Mouse (Mus musculus) Muller cell, postnatal 12 days (primary cell): Measurements from ENCODE around the gene Gramd1b.
A peak's percentile ranks its signal among the peaks of the same experiment; 100 is the strongest.

Source experiments
- DNase-seq: peaks from one replicate; pipeline ENCODE4 v3.0.0-alpha.2; 2015; ENCODE audit errors: inconsistent ontology term

Gene Gramd1b

DNA sequence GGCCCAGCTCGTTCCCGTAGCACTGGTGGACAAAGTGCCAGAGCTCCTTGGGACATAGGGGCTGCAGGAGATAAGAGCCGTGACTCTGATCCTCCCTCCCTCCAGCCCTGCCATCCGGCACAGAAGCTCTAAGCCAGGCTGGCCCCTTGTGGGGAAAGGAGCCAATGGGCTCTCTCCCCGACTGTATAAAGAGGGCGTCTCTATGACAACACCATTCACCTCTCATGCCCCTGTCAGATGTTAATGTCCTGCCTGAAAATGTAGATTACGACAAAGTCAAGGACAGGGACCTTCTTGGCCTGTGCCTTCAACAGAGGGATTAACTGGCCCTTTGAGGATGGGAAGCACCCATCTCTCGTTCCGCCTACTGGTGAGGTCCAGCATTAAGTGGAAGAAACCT, 219.4 kb downstream of the Gramd1b start:
- DNase-seq, result no peak

DNA sequence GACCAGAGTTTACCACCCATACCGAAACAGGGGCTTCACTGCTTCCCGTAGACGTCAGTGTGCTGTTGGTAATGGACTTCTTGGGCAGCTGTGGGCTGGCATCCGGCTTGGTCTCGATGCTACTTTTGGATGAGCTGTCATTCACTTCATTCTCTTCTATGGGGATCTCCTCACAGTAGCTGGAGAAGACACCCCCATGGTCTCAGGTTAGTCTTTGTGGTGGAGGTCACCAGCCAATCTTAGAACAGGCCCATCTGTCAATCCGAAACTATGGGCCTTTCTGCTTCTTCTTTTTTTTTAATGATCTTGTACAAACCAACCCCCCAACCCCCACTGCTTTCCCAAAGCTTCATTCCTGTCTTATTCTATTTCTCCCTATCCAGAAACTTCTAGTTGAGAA, 221.3 kb downstream of the Gramd1b start:
- no peak for DNase-seq

DNA sequence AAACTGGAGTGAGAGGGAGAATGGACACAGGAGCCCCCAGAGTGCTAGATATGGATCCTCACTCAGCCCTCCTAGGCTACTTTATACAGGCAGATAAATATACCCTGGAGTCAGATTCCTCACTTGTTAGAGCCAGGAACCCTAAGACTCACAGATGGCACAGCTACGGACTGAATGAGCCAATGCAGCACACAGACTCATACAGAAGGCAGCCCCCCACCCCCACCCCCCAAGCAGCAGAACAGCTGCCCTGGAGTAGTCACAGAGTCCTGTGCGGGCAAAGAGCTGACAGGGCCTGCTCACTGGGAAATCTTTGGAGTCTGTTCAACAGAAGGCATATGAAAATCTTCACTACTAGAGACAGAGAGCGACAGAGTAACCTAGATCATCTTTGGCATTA, 223.9 kb downstream of the Gramd1b start:
- DNase-seq, result no peak

DNA sequence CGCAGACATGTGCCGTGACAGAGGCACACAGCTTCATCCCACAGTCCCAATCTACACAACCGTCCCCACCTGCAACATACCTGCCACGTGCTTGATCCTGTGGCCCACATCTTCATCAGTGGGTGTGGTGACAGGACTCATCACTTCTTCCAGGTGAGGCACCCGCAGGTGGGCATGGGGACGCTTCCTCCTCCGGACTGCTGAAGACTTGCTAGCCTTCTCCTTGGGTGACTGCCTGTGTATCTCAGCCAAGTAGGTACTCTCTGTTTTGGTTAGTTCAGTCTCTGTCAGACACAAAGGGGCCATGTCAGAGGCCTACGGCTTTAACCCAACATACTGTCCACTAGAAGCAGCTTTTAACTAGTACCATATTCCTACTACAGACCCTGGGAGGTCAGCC, 226.9 kb downstream of the Gramd1b start:
- DNase-seq, result no peak

DNA sequence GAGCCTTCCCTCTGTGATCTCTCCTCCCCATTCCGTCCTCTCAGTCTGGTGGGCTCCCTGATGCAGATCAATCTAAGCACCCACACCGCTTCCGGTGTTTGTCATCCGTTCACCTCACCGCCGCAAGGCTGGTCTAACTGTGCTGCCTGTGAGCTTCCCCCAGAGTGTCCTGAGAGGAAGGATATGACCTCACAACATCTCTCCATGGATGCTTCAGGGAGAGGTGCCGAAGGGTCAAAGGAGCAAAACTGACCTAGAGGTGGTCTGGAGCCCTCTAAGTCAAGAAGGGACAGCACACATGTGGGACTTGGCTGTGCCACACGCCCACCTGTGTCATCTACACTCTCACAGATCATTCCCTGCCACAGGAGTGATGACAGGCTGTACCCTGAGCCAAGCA, 228.8 kb downstream of the Gramd1b start:
- no peak for DNase-seq

DNA sequence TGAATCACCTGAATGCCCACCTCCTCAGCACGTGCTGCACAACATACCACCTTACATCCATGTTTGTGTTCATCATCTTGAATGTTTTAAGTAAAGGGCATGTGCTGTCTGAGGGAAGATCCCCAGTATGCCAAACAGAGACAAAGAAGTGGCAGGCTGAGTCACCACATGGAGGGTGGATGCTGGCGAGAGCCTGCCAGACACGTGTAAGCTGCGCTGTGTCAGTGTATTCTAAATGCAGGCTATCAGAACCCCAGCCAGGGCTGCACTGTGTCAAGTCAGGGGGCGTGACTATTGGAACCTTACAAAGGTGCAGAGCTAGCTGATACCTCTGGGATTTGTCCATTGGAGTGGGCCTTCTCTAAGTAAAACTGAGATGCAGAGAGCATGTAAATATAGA, 229.7 kb downstream of the Gramd1b start:
- no peak for DNase-seq

DNA sequence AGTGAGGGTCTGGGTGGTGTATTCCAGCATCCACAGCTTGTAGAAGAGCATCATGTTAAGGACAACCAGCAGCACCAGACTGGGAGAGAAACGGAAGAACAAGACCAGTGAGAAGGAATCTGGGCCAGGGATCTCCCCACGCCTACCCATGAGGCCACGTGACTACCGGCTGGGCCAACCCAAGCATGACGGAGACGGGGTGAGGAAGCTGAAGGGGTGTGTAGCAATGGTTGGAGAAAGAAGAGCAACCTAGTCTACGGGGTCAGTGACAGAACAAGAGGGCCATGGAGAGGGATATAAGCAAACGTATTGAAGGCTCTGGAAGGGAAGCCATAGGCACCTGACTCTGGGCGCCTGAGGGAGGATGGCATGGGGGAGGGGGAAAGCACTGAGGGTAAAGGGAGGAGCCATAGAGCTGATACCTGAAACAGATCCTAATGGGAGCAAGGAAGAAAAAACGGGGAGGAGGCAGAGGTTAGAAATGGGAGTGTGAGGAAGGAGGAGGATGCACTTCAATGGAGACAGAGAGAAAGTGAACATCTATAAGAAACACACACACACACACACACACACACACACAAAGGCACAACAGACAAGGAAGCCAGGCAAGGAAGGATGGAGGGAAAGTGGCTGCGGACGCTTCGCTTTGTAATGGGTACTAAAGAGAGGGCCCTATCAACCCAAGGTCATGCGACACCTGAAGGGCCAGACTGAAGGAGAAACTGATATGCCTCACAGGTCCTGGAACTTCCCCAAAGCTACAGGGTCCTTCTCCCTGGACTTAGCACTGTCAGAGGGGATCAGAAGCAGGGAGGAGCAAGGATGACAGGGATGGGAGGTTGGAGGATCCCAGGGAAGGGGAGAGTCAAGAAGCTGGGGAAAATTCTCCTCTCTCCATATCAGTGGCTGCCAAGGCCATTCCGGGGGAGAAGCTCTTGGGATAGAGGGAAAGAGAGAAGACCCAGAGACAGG, 230.9 kb downstream of the Gramd1b start:
- DNase-seq, result no peak

DNA sequence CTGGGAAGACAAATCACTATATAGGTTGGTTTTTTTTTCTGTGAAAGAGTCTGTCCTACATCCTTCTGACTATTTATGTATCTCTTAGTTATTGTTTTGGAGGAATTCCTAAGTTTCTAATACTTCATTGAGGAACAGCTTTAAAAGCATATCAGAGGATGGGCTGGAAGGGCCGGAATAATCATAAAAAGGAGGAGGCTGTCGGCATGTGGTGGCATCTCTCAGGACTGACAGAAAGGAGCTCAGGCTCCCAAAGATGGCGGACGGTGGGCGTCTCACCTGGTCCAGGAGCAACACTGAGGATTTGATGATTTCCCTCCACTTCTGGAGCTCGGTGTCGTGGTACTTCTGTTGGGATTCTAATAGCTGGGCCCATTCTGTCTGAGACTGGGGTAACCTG, 231.9 kb downstream of the Gramd1b start:
- no peak for DNase-seq

DNA sequence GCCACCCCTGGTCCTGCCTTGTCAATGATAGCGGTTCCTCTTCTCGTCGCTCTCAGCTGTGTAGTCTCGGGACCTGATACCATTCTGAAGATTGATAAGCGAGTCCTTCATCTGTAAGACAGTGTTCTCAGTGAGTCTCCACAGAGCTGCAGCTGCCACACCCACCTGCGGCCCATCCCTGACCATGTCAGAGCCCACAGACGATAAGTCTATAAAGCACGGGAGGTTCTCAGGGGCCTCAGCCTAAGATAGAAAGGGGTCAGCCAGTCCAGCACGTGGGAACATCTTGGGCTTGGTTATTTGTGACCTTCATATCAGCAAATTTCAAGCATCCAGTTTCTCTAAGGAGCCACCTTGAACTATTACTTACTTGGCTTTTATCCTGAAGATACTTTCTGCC, 233.2 kb downstream of the Gramd1b start:
- no peak for DNase-seq

DNA sequence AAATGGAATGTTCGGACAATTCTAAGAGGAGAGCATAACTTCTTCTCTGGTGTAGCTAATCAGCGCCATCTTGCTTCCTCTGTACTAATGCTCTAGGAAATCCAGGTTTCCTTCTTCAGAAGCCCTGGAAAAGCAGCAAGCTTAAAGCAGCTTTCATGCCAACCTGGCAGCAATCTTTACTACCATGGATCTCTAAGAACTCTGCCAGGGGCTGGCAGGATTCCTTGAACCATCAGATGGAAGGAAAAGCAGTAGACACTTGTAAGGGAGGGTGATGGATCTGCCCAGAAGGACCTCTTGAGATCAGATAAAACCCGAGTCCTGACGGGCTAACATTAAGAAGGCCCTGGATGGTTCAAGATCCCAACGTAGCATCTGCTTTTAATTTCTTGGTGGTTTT, 234.9 kb downstream of the Gramd1b start:
- no peak for DNase-seq

DNA sequence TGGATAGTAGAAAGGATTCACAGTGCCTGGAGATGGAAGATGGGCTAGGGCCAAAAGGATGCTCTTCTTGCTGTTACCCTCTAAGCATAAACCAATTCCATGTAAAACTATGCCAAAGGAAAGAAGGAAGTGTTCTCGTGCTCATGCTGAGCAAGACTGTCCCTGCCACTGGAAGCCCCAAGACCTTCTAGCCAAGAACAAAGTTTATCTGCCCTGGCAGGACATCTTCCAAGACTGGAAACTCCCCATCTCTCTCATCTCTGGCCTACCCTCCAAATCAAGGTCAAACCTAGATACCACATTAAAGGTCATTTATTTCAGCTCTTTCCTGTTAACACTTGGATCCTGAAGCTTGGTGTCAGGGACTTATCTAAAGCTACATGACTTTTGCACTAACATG, 236.3 kb downstream of the Gramd1b start:
- DNase-seq, result no peak

DNA sequence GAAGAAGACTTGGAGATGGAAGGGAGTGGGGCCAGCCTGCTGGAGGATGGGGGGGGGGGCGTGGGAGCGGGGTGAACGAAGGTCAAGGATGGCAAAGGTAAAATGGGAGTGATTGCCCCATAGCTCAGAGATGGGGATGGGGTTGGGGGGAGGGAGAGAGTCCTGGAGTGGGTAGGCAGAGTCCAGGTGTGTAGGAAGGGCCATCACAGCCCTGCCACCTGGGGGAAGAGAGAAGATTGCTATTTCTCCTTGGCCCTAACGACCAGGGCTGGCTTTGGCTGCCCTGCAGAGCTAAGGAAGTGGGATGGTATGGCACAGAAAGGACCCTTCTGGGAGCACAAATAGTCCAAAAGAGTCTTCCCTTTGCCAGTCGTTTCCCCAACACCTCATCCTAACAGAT, 237.0 kb downstream of the Gramd1b start:
- no peak for DNase-seq

DNA sequence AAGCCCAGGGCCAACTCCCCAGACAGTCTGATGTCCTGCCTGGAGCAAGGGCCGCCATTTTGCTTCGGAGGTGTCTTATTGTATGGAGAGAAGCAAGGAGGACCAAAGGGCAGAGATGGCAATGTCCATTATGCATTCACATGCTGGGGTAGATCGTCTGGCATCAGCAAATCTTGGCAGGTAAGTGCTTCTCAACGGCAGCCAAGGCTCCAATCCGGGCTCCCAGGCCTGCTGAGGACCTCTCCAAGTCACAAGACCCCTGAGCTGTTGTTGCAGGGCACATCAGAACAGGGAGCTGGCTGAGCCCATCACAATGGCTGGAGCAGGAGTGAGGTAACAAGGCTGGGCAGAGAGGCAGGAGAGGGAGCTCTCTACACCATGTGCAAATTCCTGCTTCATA, 237.4 kb downstream of the Gramd1b start:
- no peak for DNase-seq

DNA sequence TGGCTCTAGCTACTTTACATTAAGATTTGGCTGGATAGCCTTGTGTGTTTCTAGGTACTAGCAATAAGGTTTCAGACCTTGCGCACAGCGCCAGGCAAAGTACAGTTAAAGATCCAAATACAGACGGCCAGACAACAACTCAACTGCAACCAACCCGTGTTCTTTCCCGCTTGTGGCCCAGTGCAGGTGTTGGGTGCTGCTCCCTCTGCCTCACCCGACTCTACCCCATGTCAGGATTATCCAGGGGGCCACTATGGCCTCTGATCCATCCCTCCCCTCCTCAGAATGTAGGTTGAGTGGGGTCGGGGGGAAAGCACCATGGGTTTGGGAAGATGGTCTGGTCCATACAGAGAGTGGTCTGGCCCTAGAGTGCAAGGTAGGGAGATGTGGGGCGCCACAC, 237.9 kb downstream of the Gramd1b start:
- no peak for DNase-seq

DNA sequence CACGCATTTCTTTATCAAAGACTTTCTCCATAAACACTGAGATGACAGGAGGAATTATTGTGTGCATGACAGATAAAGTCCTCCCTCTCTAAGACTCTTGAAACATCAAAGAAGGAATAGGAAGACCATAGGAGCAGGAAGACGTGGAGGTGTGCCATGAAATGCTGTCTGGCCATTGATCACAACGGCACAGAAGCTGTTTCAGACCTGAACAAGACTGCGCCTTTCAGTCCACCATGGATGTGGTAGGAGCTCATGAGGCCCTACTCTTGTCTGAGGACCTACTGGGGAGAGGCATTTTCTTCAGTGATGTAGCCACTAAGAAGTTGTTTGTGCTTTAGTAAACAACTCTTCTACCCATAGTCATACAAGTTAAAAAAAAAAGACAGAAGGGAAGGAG, 238.7 kb downstream of the Gramd1b start:
- DNase-seq, result no peak

DNA sequence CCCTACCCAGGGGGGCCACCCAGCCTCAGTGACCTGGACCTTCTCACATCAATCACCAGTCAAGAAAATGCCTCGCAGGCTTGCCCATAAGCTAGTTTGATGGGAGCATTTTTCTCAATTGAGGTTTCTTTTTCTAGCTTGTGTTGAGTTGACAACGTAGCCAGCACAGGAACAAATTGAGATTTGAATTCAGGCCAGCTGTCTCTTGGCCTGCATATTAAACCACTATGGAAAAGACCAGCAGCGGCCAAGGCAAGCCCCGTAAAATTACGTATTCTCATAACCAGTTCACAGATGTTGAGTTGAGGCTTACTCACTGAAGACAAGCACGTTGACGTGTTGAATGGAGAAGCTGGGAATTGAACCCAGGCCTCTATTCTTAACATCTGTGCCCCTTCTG, 248.2 kb downstream of the Gramd1b start:
- no peak for DNase-seq

DNA sequence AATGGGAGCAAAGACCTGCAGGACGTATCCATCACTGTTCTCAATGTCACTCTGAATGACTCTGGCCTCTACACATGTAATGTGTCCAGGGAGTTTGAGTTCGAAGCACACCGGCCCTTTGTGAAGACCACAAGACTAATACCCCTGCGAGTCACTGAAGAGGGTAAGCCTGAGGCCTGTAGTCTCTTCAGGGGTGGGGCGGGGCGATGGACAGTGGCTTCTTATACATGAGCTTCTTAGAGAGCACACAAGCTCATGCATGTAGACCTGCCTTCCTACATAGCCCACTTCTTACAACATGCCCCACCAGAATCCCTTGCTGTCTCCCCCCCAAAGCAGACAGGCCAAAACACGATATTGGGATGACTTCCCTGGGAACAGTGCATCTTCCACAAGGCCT, 251.7 kb downstream of the Gramd1b start:
- DNase-seq, result no peak

DNA sequence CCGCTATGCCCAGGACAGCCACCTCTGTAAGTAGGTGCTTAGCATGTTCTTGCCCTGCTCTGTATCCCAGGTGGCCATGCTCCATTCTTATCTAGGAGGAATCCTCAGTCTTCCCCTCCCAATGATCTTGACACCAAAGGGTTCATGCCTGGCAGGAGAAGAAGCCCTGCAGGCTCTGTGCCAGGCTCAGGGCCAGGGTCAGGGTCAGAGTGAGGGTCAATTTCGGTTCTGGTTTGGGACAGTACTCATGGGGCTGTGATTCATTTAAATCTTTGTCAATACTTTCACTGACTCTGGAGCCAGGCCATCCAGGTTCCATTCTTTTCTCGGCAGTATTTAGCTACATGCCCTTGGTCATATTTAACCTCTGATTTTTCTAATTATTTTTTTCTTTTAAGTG, 253.5 kb downstream of the Gramd1b start:
- no peak for DNase-seq

DNA sequence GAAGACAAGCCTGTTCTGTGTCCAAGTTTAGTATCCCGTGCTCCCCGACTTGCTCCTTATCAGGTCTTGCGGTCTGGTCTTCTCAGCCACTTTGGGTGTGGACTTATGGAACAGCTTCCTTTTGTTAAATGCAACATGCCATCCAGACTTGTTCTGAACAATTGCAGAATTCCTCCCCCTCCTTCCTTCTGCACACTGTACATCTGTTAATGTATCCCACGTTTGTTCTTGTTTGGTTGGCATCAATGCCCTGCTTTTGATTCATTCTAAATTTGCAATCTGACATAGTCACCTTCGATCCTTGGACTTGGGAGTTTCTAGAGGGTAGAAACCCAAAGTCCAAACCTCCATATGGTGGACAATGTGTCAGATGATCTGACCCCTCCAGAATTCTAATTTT, 255.3 kb downstream of the Gramd1b start:
- DNase-seq, result no peak

DNA sequence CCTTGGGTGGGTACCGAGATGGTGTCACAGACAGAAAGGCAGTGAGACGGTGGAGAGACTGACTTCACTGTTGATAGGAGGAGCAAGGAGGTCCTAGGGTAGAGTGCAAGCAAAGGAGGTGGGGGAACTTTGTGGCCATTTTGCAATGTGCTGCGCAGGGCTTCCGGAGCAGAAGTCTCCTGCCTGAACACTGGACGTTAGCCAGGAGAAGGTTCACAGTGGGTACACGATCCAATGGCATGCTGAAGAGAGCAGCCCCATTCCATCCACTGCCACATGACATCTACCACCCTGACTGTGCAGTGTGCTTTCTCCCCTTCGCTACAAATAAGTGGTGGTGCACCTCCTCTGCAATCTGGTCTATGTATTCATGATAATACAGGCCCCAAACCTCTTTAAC, 258.4 kb downstream of the Gramd1b start:
- DNase-seq, result no peak

DNA sequence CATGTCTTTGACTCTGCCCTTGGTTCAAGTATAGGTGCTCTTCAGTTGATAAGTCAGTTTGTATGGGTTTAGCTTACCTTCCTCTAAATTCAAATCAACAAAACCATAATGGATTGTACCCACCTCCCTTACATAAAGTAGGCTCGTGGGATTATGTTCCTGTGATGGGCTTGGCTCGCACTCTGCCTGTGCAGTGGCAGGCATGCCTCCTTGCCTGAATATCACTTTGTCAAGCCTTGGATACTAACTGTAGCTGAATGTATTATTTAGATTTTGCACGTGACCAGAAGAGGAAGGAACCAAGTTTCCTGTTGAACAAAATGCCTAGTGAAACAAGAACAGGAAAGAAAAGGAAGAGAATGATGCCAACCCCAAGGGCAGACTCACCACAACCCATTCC, 260.1 kb downstream of the Gramd1b start:
- DNase-seq, result no peak

DNA sequence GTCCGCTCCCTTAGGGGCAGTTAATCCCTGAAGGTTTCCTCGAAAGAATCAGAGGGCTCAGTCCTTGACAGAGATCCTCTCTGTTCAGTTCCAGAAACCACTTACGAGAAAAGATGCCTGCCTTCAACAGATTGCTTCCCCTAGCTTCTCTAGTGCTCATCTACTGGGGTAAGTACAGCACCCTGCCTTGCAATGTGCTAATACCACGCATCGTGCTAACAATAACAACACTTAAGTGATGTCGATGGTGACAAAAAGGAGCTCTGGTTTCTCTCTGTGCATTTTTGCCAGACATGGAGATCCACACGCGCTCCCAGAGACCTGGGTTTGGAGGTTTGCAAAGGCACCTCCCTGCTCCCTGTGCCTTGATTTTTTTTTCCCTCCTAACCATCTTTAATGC, 261.3 kb downstream of the Gramd1b start:
- no peak for DNase-seq

DNA sequence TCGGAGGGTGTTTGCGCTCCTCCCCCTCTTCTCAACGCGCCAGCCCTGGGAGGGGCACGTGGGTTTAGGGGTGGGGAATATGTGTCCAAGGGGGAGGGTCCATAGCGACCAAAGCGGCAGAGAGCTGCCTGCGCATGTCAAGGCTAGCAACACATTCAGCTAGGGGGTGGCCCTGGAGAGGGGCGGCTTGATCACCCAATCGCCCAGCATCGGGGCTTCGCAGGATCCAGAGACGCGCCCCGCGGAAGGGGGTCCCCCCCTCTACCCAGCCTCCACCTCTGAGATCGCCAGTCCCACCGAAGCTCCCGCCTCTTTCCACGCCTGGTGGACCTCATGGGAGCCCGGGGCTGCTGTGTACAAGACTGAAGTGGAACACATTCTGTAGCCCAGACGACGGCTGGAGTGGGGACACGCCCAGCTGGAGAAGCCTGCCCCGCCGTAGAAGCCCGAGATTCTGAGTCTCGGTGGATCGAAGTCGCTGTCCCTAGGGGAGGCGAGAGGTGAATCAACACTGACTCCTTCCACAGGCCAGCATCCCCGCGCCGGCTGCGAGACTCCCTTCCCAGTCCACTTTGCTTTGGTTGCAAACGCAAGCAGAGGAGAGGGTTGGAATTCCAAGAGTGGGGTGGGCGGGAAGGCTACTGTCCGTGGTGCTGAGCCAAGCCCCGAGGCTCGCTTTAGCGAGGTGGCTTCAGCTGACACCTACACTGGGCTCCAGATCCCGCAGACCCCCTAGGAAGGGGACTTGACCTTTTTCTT, 261.9 kb downstream of the Gramd1b start, which contains the start of gene Scn3b:
Scn3b (plus strand) TSS at position 115 of the 759 bp plus-strand sequence.
- DNase-seq, result peak; percentile 66
